Mouse (Mus musculus) heart, postnatal 0 days (tissue): ENCODE measurements at regions not wholly inside any gene's neighbourhood (a gene's known extent, or its start where the extent isn't known, plus 50 kb on each side); places are given as distances from the start of the nearest gene placed in this dataset.
A peak's percentile ranks its signal among the peaks of the same experiment; 100 is the strongest.

Experiments used
- ATAC-seq: fragments of 200-750 bp; cut with Nextera tagmentation; 2 replicates; pipeline ENCODE4 v1.8.0; 2017; ENCODE audit warnings: low read depth, moderate number of reproducible peaks, moderate library complexity; ENCODE audit not compliant: insufficient read depth
- DNase-seq: peaks from one replicate; pipeline ENCODE4 v3.0.0-alpha.2; 2016; ENCODE audit warnings: low spot score
- H3K27ac ChIP-seq: fragments of 300-500 bp; sonication (generic); 2 replicates; pipeline ENCODE4 v1.5.1; 2014; ENCODE audit warnings: low read depth, mild to moderate bottlenecking
- H3K27me3 ChIP-seq: fragments of 300-500 bp; sonication (generic); 2 replicates; pipeline ENCODE4 v1.6.1; 2014; ENCODE audit warnings: low read length, mixed read lengths; ENCODE audit not compliant: control insufficient read depth, insufficient read depth
- H3K36me3 ChIP-seq: fragments of 300-500 bp; sonication (generic); replicated peaks from 2 replicates; pipeline ENCODE4 v1.6.1; 2014; ENCODE audit warnings: low read length, mixed read lengths; ENCODE audit not compliant: control insufficient read depth, insufficient read depth
- H3K4me1 ChIP-seq: fragments of 300-500 bp; sonication (generic); 2 replicates; pipeline ENCODE4 v1.6.1; 2014; ENCODE audit warnings: antibody characterized with exemption; ENCODE audit not compliant: control insufficient read depth, insufficient read depth
- H3K4me2 ChIP-seq: fragments of 300-500 bp; sonication (generic); 2 replicates; pipeline ENCODE4 v1.6.1; 2014; ENCODE audit warnings: low read depth, mild to moderate bottlenecking, low read length, moderate library complexity
- H3K4me3 ChIP-seq: fragments of 300-500 bp; sonication (generic); 2 replicates; pipeline ENCODE4 v1.5.1; 2014; ENCODE audit warnings: low read depth, low read length
- H3K9ac ChIP-seq: fragments of 300-500 bp; sonication (generic); replicated peaks from 2 replicates; pipeline ENCODE4 v1.6.1; 2014; ENCODE audit warnings: low read depth, low read length, mixed read lengths
- H3K9me3 ChIP-seq: fragments of 300-500 bp; sonication (generic); replicated peaks from 2 replicates; pipeline ENCODE4 v1.6.1; 2016; ENCODE audit warnings: low read length; ENCODE audit not compliant: control insufficient read depth
- CTCF ChIP-seq: IDR thresholded peaks from 2 replicates; pipeline ENCODE4 v1.5.1; 2016; ENCODE audit warnings: antibody characterized with exemption, control low read depth, low read depth
- EP300 ChIP-seq: IDR thresholded peaks from 2 replicates; pipeline ENCODE4 v1.6.1; 2016; ENCODE audit warnings: antibody characterized with exemption, low read depth
- WGBS: fragments of 180-500 bp; shearing (Covaris S2); extraction: QIAGEN DNeasy Blood & Tissue Kit; methylation state at CpG from one replicate; pipeline ENCODE4 v1.1.7; 2014; 5-methylcytosine and 5-hydroxymethylcytosine counted together

DNA sequence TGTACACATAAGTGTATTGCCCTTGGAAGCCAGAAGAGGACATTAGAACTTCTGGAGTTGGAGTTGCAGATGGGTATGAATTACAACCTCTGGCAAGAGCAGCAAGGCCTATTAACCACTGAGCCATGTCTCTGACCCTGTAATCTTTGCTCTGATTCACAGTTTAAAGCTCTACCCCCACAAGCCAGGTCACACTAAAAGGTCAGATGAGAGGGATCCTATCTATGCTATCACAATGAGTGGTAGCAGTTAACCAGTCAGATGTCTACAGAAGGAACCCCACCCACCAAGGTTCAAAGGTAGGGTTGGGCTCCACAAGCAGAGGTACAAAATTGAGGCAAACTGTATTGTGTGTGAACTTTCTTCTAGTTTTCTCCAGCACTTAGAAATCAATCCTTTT is 94.5 kb upstream of the C2cd4b start:
- Histone ChIP-seq H3K27ac (no peak overlapping the region), H3K9me3 (no peaks in the 10 kb centered on the region), H3K9ac (no peak overlapping the region), H3K4me1 (peaks cover 2% of the 10 kb centered on the region; the same call in 1 of the 2 replicates), H3K27me3 (no peaks in the 10 kb centered on the region), H3K36me3 (no peaks in the 10 kb centered on the region), H3K4me3 (no peak overlapping the region), H3K4me2 (no peak overlapping the region)
- DNase-seq (no peak), ATAC-seq (no peak)
- TF ChIP-seq EP300, result no peak
- no peak for TF ChIP-seq CTCF

DNA sequence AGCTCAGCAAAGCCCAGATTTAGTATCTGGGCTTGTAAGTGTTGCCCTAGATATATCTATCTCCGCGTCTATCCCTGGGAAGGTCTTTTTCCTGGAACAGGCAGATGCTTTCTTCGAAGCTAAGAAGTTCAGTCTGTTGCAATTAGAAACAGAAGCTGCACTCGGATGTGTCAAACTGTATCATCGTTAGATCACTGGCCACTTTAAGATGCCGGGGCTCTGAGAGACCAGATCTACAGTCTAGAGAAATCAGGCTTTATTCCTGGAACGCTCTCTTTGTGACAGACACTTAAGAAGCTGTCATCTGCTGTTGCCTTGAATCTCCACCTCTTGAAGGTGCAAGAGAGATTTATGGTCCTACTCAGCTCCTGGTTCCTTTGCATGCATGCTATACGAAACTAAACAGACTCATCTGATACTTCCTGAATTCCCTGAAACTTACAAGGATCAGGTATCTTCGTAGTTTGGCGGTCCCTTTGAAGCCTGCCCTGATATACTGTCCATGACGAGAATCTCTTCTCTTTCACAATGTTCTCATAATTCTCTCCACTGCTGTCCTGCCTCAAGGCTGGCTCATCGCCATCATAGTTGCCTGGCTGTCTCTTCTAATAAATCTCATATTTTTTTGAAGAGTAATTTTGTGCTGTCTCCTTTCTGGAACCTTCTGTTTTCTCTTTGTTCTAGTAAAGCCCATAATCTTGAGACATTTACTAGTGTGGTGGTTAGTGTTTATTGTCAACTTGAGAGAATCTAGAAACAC is 88.8 kb upstream of the C2cd4b start:
- TF ChIP-seq EP300 (no peak), CTCF (no peak)
- Histone ChIP-seq H3K9ac (no peak overlapping the region), H3K27ac (peak overlapping the region; percentile 16), H3K27me3 (no peaks in the 10 kb centered on the region), H3K9me3 (no peaks in the 10 kb centered on the region), H3K4me1 (peaks cover 4% of the 10 kb centered on the region; the same call in 1 of the 2 replicates), H3K4me3 (peak overlapping the region; percentile 25; the same call in 1 of the 2 replicates), H3K4me2 (peak overlapping the region; percentile 41), H3K36me3 (no peaks in the 10 kb centered on the region)
- DNase-seq (no peak), ATAC-seq (no peak)
- 49% methylated on average over 12 of the region's 12 CpGs for WGBS

DNA sequence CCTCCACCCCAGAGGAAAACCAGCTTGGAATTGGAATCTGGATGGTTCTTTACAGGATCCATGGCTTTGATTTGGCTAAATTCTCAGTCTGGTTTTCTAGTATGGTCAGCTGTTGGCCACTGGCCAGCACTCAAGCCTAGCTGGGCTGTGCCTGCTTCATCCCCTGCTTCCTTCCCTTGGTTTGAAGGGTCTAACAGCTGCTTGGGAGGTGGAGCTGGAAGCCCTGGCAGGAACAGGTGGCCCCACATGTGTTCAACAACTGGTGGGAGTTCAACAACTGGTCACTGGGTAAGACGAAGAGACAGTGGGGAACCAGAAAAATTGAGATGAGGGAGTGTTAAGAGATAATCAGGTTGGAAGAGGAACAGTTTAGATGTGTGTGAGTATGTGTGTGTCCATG is 82.3 kb upstream of the C2cd4b start:
- Histone ChIP-seq H3K9me3 (no peaks in the 10 kb centered on the region), H3K36me3 (no peaks in the 10 kb centered on the region), H3K9ac (no peak overlapping the region), H3K27me3 (no peaks in the 10 kb centered on the region), H3K4me3 (no peak overlapping the region), H3K4me1 (no peaks in the 10 kb centered on the region), H3K27ac (no peak overlapping the region), H3K4me2 (no peak overlapping the region)
- TF ChIP-seq EP300 (no peak), CTCF (no peak)
- no peak for DNase-seq
- WGBS, result 63% methylated on average over 1 of the region's 1 CpGs
- no peak for ATAC-seq

DNA sequence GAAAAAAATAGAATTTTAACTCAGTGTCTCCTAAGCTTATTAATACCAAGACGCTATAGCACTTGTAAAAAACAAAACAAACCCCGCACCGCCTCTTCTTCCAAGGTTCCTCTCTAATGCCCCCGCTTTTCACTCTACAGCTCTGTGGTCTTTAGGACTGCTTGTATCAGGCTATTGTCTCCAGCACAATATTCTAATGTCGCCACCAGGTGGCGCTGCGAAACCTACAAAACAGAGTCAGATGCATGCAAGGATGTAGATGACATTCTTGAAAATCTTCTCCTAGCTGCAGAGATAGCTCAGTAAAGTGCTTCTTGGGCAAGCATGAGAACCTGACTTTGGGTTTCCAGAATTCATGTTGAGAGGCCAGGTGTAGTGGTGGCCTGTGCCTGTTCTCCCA is 75.9 kb upstream of the C2cd4b start:
- Histone ChIP-seq H3K4me1 (no peaks in the 10 kb centered on the region), H3K9me3 (peaks cover 9% of the 10 kb centered on the region; the same call in 1 of the 2 replicates), H3K9ac (no peak overlapping the region), H3K4me3 (no peak overlapping the region), H3K27ac (no peak overlapping the region), H3K36me3 (no peaks in the 10 kb centered on the region), H3K4me2 (no peak overlapping the region), H3K27me3 (no peaks in the 10 kb centered on the region)
- TF ChIP-seq CTCF (peak; percentile 89), EP300 (no peak)
- 10% methylated on average over 7 of the region's 7 CpGs for WGBS
- no peak for ATAC-seq
- DNase-seq, result peak; percentile 70

DNA sequence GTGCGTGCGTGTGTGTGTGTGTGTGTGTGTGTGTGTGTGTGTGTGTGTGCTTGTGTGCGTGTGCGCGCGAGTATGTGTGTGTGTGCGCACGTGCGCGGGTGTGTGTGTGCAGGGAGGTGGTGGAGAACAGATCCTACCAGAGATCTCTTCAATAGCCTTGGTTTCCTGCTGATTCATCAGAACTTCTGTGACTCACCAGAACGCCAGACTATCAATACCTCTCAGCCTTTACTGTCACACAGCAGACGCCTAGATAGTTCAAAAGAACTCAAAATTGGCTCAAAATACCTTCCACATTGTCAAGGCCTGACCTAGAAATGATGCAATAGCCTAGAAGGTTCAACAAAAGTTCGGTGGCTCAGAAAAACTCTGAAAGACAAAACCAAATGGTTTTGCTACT is 66.8 kb upstream of the C2cd4b start:
- no peak overlapping the region for H3K4me3 ChIP-seq
- H3K4me2 ChIP-seq, result no peak overlapping the region
- H3K4me1 ChIP-seq, result no peaks in the 10 kb centered on the region
- no peaks in the 10 kb centered on the region for H3K27me3 ChIP-seq
- H3K27ac ChIP-seq, result no peak overlapping the region
- no peak for TF ChIP-seq EP300
- H3K9ac ChIP-seq, result no peak overlapping the region
- no peaks in the 10 kb centered on the region for H3K36me3 ChIP-seq
- ATAC-seq, result no peak
- peaks cover 4% of the 10 kb centered on the region; the same call in 1 of the 2 replicates for H3K9me3 ChIP-seq
- DNase-seq, result no peak
- WGBS, result 87% methylated on average over 13 of the region's 13 CpGs

DNA sequence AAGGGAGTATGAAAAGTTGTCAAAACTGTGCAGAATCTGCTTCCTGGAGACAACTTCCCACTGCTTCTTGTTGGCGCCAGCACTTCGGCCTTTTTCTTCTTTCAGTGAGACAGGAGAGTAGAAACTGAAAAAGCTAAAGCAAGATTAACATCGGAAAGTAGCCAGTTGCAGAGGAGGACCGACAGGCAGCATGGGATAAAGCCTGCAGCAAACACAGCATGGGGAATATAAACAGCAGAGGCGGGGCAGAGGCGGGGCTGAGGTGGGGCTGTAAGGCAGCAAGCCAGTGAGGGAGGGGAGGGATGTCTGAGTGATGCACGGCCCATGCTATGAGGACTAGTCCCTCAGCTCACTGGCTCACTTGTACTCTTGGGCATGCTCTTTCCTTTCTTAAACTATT is 65.5 kb upstream of the C2cd4b start:
- H3K4me1 ChIP-seq, result no peaks in the 10 kb centered on the region
- H3K27me3 ChIP-seq, result no peaks in the 10 kb centered on the region
- ATAC-seq, result no peak
- WGBS, result 27% methylated on average over 7 of the region's 7 CpGs
- H3K36me3 ChIP-seq, result no peaks in the 10 kb centered on the region
- H3K27ac ChIP-seq, result no peak overlapping the region
- H3K9ac ChIP-seq, result no peak overlapping the region
- TF ChIP-seq CTCF (no peak), EP300 (no peak)
- peaks cover 4% of the 10 kb centered on the region; the same call in 1 of the 2 replicates for H3K9me3 ChIP-seq
- H3K4me3 ChIP-seq, result no peak overlapping the region
- DNase-seq, result no peak
- H3K4me2 ChIP-seq, result no peak overlapping the region
